Mouse (Mus musculus): ENCODE measurements around the gene Ints6.
"Not testable (repeated sequence)": the region's sequence is repeated elsewhere in the genome, so short reads cannot be mapped to it uniquely, and the experiment has no call there.

Gene Ints6

GRCm38 (mm10) chr14:62759771-62760320 lies 1.1 kb downstream of the Ints6 start:
- in situ Hi-C loops (cut with MboI; ENCODE audit: unreplicated experiment in 2 of 2) = loop anchor here in 1 of 2 experiments (5.0 kb wide), 2 partner anchors 77 to 1078 kb away; partner anchors contain the start of gene Wdfy2

- in situ Hi-C loops (cut with MboI; ENCODE audit: unreplicated experiment in 2 of 2) = no loop called here
These were observed 2.3 kb downstream of the Ints6 start for GRCm38 (mm10) chr14:62758714-62759113.

- in situ Hi-C loops (cut with MboI; ENCODE audit: unreplicated experiment in 2 of 2) = no loop called here
These were observed 5.8 kb downstream of the Ints6 start for GRCm38 (mm10) chr14:62755095-62755640.

- in situ Hi-C loops (cut with MboI; ENCODE audit: unreplicated experiment in 2 of 2) = no loop called here
These were observed 9.5 kb downstream of the Ints6 start for GRCm38 (mm10) chr14:62751479-62751878.

- in situ Hi-C loops (cut with MboI; ENCODE audit: unreplicated experiment in 2 of 2) = loop anchor here in 1 of 2 experiments (25.0 kb wide), 2 partner anchors 402 to 1998 kb away; no protein-coding TSS in a partner anchor
These were observed 25.3 kb downstream of the Ints6 start for GRCm38 (mm10) chr14:62735646-62736045.

GRCm38 (mm10) chr14:62733666-62734065 lies 27.3 kb downstream of the Ints6 start:
- in situ Hi-C loops (cut with MboI; ENCODE audit: unreplicated experiment in 2 of 2) = loop anchor here in 1 of 2 experiments (25.0 kb wide), 2 partner anchors 404 to 1996 kb away; no protein-coding TSS in a partner anchor

GRCm38 (mm10) chr14:62731902-62732301 lies 29.1 kb downstream of the Ints6 start:
- in situ Hi-C loops (cut with MboI; ENCODE audit: unreplicated experiment in 2 of 2) = loop anchor here in 1 of 2 experiments (25.0 kb wide), 2 partner anchors 405 to 1995 kb away; no protein-coding TSS in a partner anchor

GRCm38 (mm10) chr14:62724560-62724959 lies 36.4 kb downstream of the Ints6 start:
- in situ Hi-C loops (cut with MboI; ENCODE audit: unreplicated experiment in 2 of 2) = no loop called here

- in situ Hi-C loops (cut with MboI; ENCODE audit: unreplicated experiment in 2 of 2) = no loop called here
These were observed 39.3 kb downstream of the Ints6 start for GRCm38 (mm10) chr14:62721625-62722024.

GRCm38 (mm10) chr14:62718161-62718560 lies 42.8 kb downstream of the Ints6 start:
- in situ Hi-C loops (cut with MboI; ENCODE audit: unreplicated experiment in 2 of 2) = no loop called here

- in situ Hi-C loops (cut with MboI; ENCODE audit: unreplicated experiment in 2 of 2) = no loop called here
These were observed 87.3 kb downstream of the Ints6 start for GRCm38 (mm10) chr14:62673646-62674045.

GRCm38 (mm10) chr14:62664976-62665673 lies 95.8 kb downstream of the Ints6 start:
- in situ Hi-C loops (cut with MboI; ENCODE audit: unreplicated experiment in 2 of 2) = no loop called here

GRCm38 (mm10) chr14:62663367-62663766 lies 97.6 kb downstream of the Ints6 start, which contains the start of gene Serpine3:
TSS of gene Serpine3 (plus strand) at chr14:62663667.
- in situ Hi-C loops (cut with MboI; ENCODE audit: unreplicated experiment in 2 of 2) = no loop called here

GRCm38 (mm10) chr14:62662381-62662780 lies 98.6 kb downstream of the Ints6 start:
- in situ Hi-C loops (cut with MboI; ENCODE audit: unreplicated experiment in 2 of 2) = no loop called here

GRCm38 (mm10) chr14:62657469-62657868 lies 103.5 kb downstream of the Ints6 start:
- in situ Hi-C loops (cut with MboI; ENCODE audit: unreplicated experiment in 2 of 2) = no loop called here

- in situ Hi-C loops (cut with MboI; ENCODE audit: unreplicated experiment in 2 of 2) = no loop called here
These were observed 105.0 kb downstream of the Ints6 start for GRCm38 (mm10) chr14:62655996-62656395.

- in situ Hi-C loops (cut with MboI; ENCODE audit: unreplicated experiment in 2 of 2) = no loop called here
These were observed 109.2 kb downstream of the Ints6 start for GRCm38 (mm10) chr14:62651771-62652170.

- in situ Hi-C loops (cut with MboI; ENCODE audit: unreplicated experiment in 2 of 2) = no loop called here
These were observed 110.6 kb downstream of the Ints6 start for GRCm38 (mm10) chr14:62650376-62650775.

- in situ Hi-C loops (cut with MboI; ENCODE audit: unreplicated experiment in 2 of 2) = no loop called here
These were observed 112.6 kb downstream of the Ints6 start for GRCm38 (mm10) chr14:62648405-62648804.

- in situ Hi-C loops (cut with MboI; ENCODE audit: unreplicated experiment in 2 of 2) = not testable (repeated sequence)
These were observed 118.6 kb downstream of the Ints6 start for GRCm38 (mm10) chr14:62642368-62642767.

GRCm38 (mm10) chr14:62640396-62640795 lies 120.6 kb downstream of the Ints6 start:
- in situ Hi-C loops (cut with MboI; ENCODE audit: unreplicated experiment in 2 of 2) = no loop called here

- in situ Hi-C loops (cut with MboI; ENCODE audit: unreplicated experiment in 2 of 2) = no loop called here
These were observed 121.4 kb downstream of the Ints6 start for GRCm38 (mm10) chr14:62639551-62639950.
